Mouse (Mus musculus): Measurements from ENCODE around the gene Dr1. TPM values are rescaled to one million over a fixed set of nuclear protein-coding genes. Genes with fewer than 3 reads are reported as not detected.
A peak's percentile ranks its signal among the peaks of the same experiment; 100 is the strongest.
"Not testable (repeated sequence)": the region's sequence is repeated elsewhere in the genome, so short reads cannot be mapped to it uniquely, and the experiment has no call there.

Dr1 gene
- 43.9 and 46.5 TPM in 2 replicates for polyA plus RNA-seq (2015; fragmentation: Nextera tagmentation; extraction: Ambion mirVana)

- Histone ChIP-seq H3K27me3 (ENCODE audit: insufficient read depth, low read length) (no peaks in the 10 kb centered on the region), H3K4me1 (ENCODE audit: insufficient read depth, low read length) (peaks cover 20% of the 10 kb centered on the region), H3K4me3 (ENCODE audit: low read length) (peak within 1 kb of the TSS; percentile 98), H3K9ac (replicated peaks; ENCODE audit: low read length) (peak within 1 kb of the TSS; percentile 98), H3K36me3 (ENCODE audit: insufficient read depth, low read length) (no peaks in the 10 kb centered on the region), H3K9me3 (ENCODE audit: low read length) (no peaks in the 10 kb centered on the region), H3K27ac (ENCODE audit: low read length) (peak within 1 kb of the TSS; percentile 97), H3K4me2 (replicated peaks; ENCODE audit: low read depth, low read length) (peak within 1 kb of the TSS; percentile 89)
- peak; percentile 98 for ATAC-seq (ENCODE audit: low FRiP score, low TSS enrichment)
- WGBS: 2% methylated on average over 55 of the region's 55 CpGs
Observed at GRCm38 (mm10) chr5:108268127-108269062, at the start of gene Dr1. Gene Dr1, plus strand, starts transcription at chr5:108268897.

DNA sequence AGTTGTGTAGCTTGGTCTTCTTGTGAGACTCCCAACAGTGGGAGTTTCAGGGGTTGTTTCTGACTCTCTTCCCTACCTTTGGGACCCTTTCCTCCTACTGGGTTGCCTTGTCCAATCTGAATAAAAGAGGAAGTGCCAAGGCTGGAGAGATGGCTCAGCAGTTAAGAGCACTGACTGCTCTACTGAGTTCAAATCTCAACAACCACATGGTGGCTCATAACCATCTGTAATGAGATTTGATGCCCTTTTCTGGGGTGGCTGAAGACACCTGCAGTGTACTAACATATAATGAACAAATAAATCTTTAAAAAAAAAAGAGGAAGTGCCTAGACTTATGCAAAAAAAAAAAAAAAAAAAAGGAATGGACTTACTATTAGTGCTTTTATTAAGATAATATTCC, 44.6 kb upstream of the Dr1 start:
- no peak overlapping the region for H3K4me3 ChIP-seq (ENCODE audit: low read length)
- no peaks in the 10 kb centered on the region for H3K36me3 ChIP-seq (ENCODE audit: insufficient read depth, low read length)
- no peak overlapping the region for H3K4me2 ChIP-seq (replicated peaks; ENCODE audit: low read depth, low read length)
- H3K9me3 ChIP-seq (ENCODE audit: low read length): no peaks in the 10 kb centered on the region
- no peak for ATAC-seq (ENCODE audit: low FRiP score, low TSS enrichment)
- H3K27ac ChIP-seq (ENCODE audit: low read length): no peak overlapping the region
- no peaks in the 10 kb centered on the region for H3K27me3 ChIP-seq (ENCODE audit: insufficient read depth, low read length)
- H3K4me1 ChIP-seq (ENCODE audit: insufficient read depth, low read length): no peaks in the 10 kb centered on the region
- H3K9ac ChIP-seq (replicated peaks; ENCODE audit: low read length): no peak overlapping the region

GRCm38 (mm10) chr5:108226159-108226558, 42.5 kb upstream of the Dr1 start:
- Histone ChIP-seq H3K9ac (replicated peaks; ENCODE audit: low read length) (no peak overlapping the region), H3K27me3 (ENCODE audit: insufficient read depth, low read length) (no peaks in the 10 kb centered on the region), H3K4me2 (replicated peaks; ENCODE audit: low read depth, low read length) (no peak overlapping the region), H3K4me3 (ENCODE audit: low read length) (no peak overlapping the region), H3K4me1 (ENCODE audit: insufficient read depth, low read length) (no peaks in the 10 kb centered on the region), H3K36me3 (ENCODE audit: insufficient read depth, low read length) (no peaks in the 10 kb centered on the region), H3K9me3 (ENCODE audit: low read length) (no peaks in the 10 kb centered on the region), H3K27ac (ENCODE audit: low read length) (no peak overlapping the region)
- ATAC-seq (ENCODE audit: low FRiP score, low TSS enrichment): no peak

DNA sequence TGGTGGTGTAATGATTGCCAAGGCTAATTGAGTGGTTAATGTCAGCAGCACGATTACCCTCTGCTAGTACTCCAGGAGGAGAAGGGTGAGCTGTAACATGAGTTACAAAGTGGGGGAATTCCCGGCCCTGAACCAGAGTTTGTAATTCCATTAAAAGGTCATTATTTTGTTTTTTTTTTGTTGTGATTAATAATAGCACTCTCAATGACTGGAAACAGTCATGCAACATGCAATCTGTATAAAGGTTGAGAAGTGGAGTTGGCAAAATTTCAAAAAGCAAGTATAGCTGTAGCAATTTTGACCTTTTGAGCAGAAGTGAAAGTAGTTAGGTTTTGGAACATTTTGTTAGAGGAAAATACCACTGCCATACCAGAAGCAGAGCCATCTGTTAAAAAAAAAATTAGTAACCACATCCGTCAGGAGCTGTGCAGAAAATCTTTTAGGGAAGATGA, 22.4 kb upstream of the Dr1 start:
- H3K4me1 ChIP-seq (ENCODE audit: insufficient read depth, low read length): no peaks in the 10 kb centered on the region
- WGBS: 47% methylated on average over 3 of the region's 3 CpGs
- no peak for ATAC-seq (ENCODE audit: low FRiP score, low TSS enrichment)

GRCm38 (mm10) chr5:108250033-108250432, 18.7 kb upstream of the Dr1 start:
- ATAC-seq (ENCODE audit: low FRiP score, low TSS enrichment): no peak

More for the DNA sequence above, 22.4 kb upstream of the Dr1 start:
- Histone ChIP-seq H3K9me3 (ENCODE audit: low read length) (no peaks in the 10 kb centered on the region), H3K27ac (ENCODE audit: low read length) (no peak overlapping the region), H3K9ac (replicated peaks; ENCODE audit: low read length) (no peak overlapping the region), H3K36me3 (ENCODE audit: insufficient read depth, low read length) (no peaks in the 10 kb centered on the region), H3K4me2 (replicated peaks; ENCODE audit: low read depth, low read length) (no peak overlapping the region), H3K27me3 (ENCODE audit: insufficient read depth, low read length) (no peaks in the 10 kb centered on the region), H3K4me3 (ENCODE audit: low read length) (no peak overlapping the region)

GRCm38 (mm10) chr5:108255259-108255658, 13.4 kb upstream of the Dr1 start:
- H3K4me3 ChIP-seq (ENCODE audit: low read length): no peak overlapping the region
- ATAC-seq (ENCODE audit: low FRiP score, low TSS enrichment): no peak
- no peaks in the 10 kb centered on the region for H3K9me3 ChIP-seq (ENCODE audit: low read length)
- no peaks in the 10 kb centered on the region for H3K36me3 ChIP-seq (ENCODE audit: insufficient read depth, low read length)
- WGBS: 72% methylated on average over 5 of the region's 5 CpGs
- no peaks in the 10 kb centered on the region for H3K27me3 ChIP-seq (ENCODE audit: insufficient read depth, low read length)
- H3K4me1 ChIP-seq (ENCODE audit: insufficient read depth, low read length): no peaks in the 10 kb centered on the region
- H3K27ac ChIP-seq (ENCODE audit: low read length): no peak overlapping the region
- H3K9ac ChIP-seq (replicated peaks; ENCODE audit: low read length): no peak overlapping the region
- no peak overlapping the region for H3K4me2 ChIP-seq (replicated peaks; ENCODE audit: low read depth, low read length)

More at GRCm38 (mm10) chr5:108250033-108250432, 18.7 kb upstream of the Dr1 start:
- Histone ChIP-seq H3K27ac (ENCODE audit: low read length) (no peak overlapping the region), H3K4me1 (ENCODE audit: insufficient read depth, low read length) (no peaks in the 10 kb centered on the region), H3K9ac (replicated peaks; ENCODE audit: low read length) (no peak overlapping the region), H3K4me2 (replicated peaks; ENCODE audit: low read depth, low read length) (no peak overlapping the region), H3K36me3 (ENCODE audit: insufficient read depth, low read length) (no peaks in the 10 kb centered on the region), H3K9me3 (ENCODE audit: low read length) (no peaks in the 10 kb centered on the region), H3K4me3 (ENCODE audit: low read length) (no peak overlapping the region), H3K27me3 (ENCODE audit: insufficient read depth, low read length) (no peaks in the 10 kb centered on the region)
- WGBS: 64% methylated on average over 2 of the region's 2 CpGs

- 27% methylated on average over 4 of the region's 4 CpGs for WGBS
- Histone ChIP-seq H3K4me2 (replicated peaks; ENCODE audit: low read depth, low read length) (no peak overlapping the region), H3K9me3 (ENCODE audit: low read length) (no peaks in the 10 kb centered on the region), H3K4me1 (ENCODE audit: insufficient read depth, low read length) (no peaks in the 10 kb centered on the region), H3K36me3 (ENCODE audit: insufficient read depth, low read length) (no peaks in the 10 kb centered on the region), H3K27ac (ENCODE audit: low read length) (no peak overlapping the region), H3K4me3 (ENCODE audit: low read length) (no peak overlapping the region), H3K9ac (replicated peaks; ENCODE audit: low read length) (no peak overlapping the region), H3K27me3 (ENCODE audit: insufficient read depth, low read length) (no peaks in the 10 kb centered on the region)
- peak; percentile 84 for ATAC-seq (ENCODE audit: low FRiP score, low TSS enrichment)
Observed at GRCm38 (mm10) chr5:108262722-108263121, 6.0 kb upstream of the Dr1 start.

DNA sequence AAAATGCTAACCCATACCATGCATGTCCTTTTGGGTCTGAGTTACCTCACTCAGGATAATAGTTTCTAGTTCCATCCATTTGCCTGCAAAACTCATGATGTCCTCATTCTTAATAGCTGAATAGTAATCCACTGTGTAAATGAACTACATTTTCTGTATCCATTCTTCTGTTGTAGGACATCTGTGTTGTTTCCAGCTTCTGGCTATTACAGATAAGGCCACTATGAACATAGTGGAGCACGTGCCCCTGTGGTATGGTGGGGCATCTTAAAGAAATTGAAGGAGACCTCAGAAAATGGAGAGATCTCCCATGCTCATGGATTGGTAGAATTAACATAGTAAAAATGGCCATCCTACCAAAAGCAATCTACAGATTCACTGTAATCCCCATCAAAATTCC, 4.9 kb upstream of the Dr1 start:
- H3K4me1 ChIP-seq (ENCODE audit: insufficient read depth, low read length); H3K4me2 ChIP-seq (replicated peaks; ENCODE audit: low read depth, low read length); H3K4me3 ChIP-seq (ENCODE audit: low read length); H3K27ac ChIP-seq (ENCODE audit: low read length); H3K36me3 ChIP-seq (ENCODE audit: insufficient read depth, low read length); H3K9ac ChIP-seq (replicated peaks; ENCODE audit: low read length); H3K9me3 ChIP-seq (ENCODE audit: low read length); H3K27me3 ChIP-seq (ENCODE audit: insufficient read depth, low read length); ATAC-seq (ENCODE audit: low FRiP score, low TSS enrichment): not testable (repeated sequence)
- 85% methylated on average over 1 of the region's 1 CpGs for WGBS

GRCm38 (mm10) chr5:108266990-108267389, 1.7 kb upstream of the Dr1 start:
- no peak overlapping the region for H3K9ac ChIP-seq (replicated peaks; ENCODE audit: low read length)
- no peaks in the 10 kb centered on the region for H3K27me3 ChIP-seq (ENCODE audit: insufficient read depth, low read length)
- no peaks in the 10 kb centered on the region for H3K36me3 ChIP-seq (ENCODE audit: insufficient read depth, low read length)
- no peak overlapping the region for H3K4me3 ChIP-seq (ENCODE audit: low read length)
- ATAC-seq (ENCODE audit: low FRiP score, low TSS enrichment): no peak
- H3K9me3 ChIP-seq (ENCODE audit: low read length): no peaks in the 10 kb centered on the region
- no peak overlapping the region for H3K27ac ChIP-seq (ENCODE audit: low read length)
- H3K4me2 ChIP-seq (replicated peaks; ENCODE audit: low read depth, low read length): no peak overlapping the region
- peaks cover 20% of the 10 kb centered on the region for H3K4me1 ChIP-seq (ENCODE audit: insufficient read depth, low read length)
